In genomic region chr2:41498637-41499036, GRCm38 (mm10) we compare ENCODE assay signal across 19 mouse cellular contexts.
A peak's percentile ranks its signal among the peaks of the same experiment; 100 is the strongest.
DNase-seq lines count a peak whose midpoint lies in the region; ATAC-seq lines count a peak whose summit lies in the region.
"Had no signal": no experiment of that assay in that cellular context is flagged by ENCODE, and none has a peak within 500 bp of the region (broad histone marks: within the 10 kb centered on the region; RNA-seq: fewer than 3 reads in every experiment).

No protein-coding gene starts in this region.

- no peak for DNase-seq in midbrain, embryonic 11.5 days (ENCODE audit: low spot score, missing footprints)
- DNase-seq in midbrain, embryonic 10.5 days (ENCODE audit: low spot score) = no peak
- DNase-seq in forebrain, embryonic 14.5 days (ENCODE audit: low spot score) = peak; percentile 85
- DNase-seq in retina, postnatal 1 day = peak; percentile 53
- no peak for DNase-seq in gastrocnemius, adult 18-20 months (ENCODE audit: low spot score)
- no peak for DNase-seq in limb, embryonic 10.5 days (ENCODE audit: low spot score)
- DNase-seq: adrenal gland, postnatal 25 days; B cell, adult 2 months; cerebellum, adult 9-10 months; gastrocnemius, postnatal 10 days; heart, adult 18-20 months; kidney, adult 18-20 months; kidney, postnatal 10 days; lung, postnatal 14 days had no signal

- ATAC-seq in midbrain, embryonic 11.5 days (ENCODE audit: low FRiP score) = peak; percentile 80; the same call in 1 of the 2 replicates
- peak; percentile 94 for ATAC-seq in forebrain, embryonic 14.5 days
- peak; percentile 81 for ATAC-seq in midbrain, embryonic 12.5 days (ENCODE audit: low FRiP score, low read depth)
- ATAC-seq: activated CD4-positive, CD25-positive, alpha-beta regulatory T cell, adult 4 months; Patski had no signal

- H3K4me2 ChIP-seq in midbrain, embryonic 11.5 days = no peak overlapping the region
- no peak overlapping the region for H3K4me2 ChIP-seq in forebrain, embryonic 14.5 days (ENCODE audit: low read length)
- no peak overlapping the region for H3K4me2 ChIP-seq in midbrain, embryonic 12.5 days (replicated peaks)
- H3K4me2 ChIP-seq: liver, embryonic 15.5 days had no signal

- no peaks in the 10 kb centered on the region for H3K36me3 ChIP-seq in midbrain, embryonic 11.5 days (ENCODE audit: control insufficient read depth, insufficient read depth, low read length)
- H3K36me3 ChIP-seq in midbrain, embryonic 10.5 days = no peaks in the 10 kb centered on the region
- H3K36me3 ChIP-seq in forebrain, embryonic 14.5 days (ENCODE audit: control insufficient read depth, insufficient read depth, low read length) = no peaks in the 10 kb centered on the region
- no peaks in the 10 kb centered on the region for H3K36me3 ChIP-seq in midbrain, embryonic 12.5 days
- H3K36me3 ChIP-seq in limb, embryonic 10.5 days = no peaks in the 10 kb centered on the region
- H3K36me3 ChIP-seq: liver, embryonic 15.5 days had no signal

- H3K4me1 ChIP-seq in midbrain, embryonic 11.5 days (ENCODE audit: control insufficient read depth, insufficient read depth, low read length) = no peaks in the 10 kb centered on the region
- H3K4me1 ChIP-seq in midbrain, embryonic 10.5 days = no peaks in the 10 kb centered on the region; the same call in 1 of the 2 replicates
- peaks cover 3% of the 10 kb centered on the region; the same call in 1 of the 2 replicates for H3K4me1 ChIP-seq in forebrain, embryonic 14.5 days (ENCODE audit: control insufficient read depth, insufficient read depth, low read length)
- no peaks in the 10 kb centered on the region for H3K4me1 ChIP-seq in midbrain, embryonic 12.5 days
- no peaks in the 10 kb centered on the region for H3K4me1 ChIP-seq in limb, embryonic 10.5 days
- H3K4me1 ChIP-seq: liver, embryonic 15.5 days; megakaryocyte, embryonic 14.5 days had no signal

- H3K27ac ChIP-seq in midbrain, embryonic 11.5 days (ENCODE audit: low read depth, low read length) = no peak overlapping the region
- H3K27ac ChIP-seq in midbrain, embryonic 10.5 days (replicated peaks) = no peak overlapping the region
- no peak overlapping the region for H3K27ac ChIP-seq in forebrain, embryonic 14.5 days (ENCODE audit: low read depth, low read length)
- no peak overlapping the region for H3K27ac ChIP-seq in midbrain, embryonic 12.5 days (replicated peaks)
- H3K27ac ChIP-seq in limb, embryonic 10.5 days = no peak overlapping the region
- H3K27ac ChIP-seq: liver, embryonic 15.5 days had no signal

- H3K9me3 ChIP-seq in midbrain, embryonic 11.5 days (ENCODE audit: control insufficient read depth, low read length) = no peaks in the 10 kb centered on the region
- no peaks in the 10 kb centered on the region for H3K9me3 ChIP-seq in midbrain, embryonic 10.5 days (replicated peaks)
- H3K9me3 ChIP-seq in forebrain, embryonic 14.5 days (replicated peaks; ENCODE audit: control insufficient read depth, low read length) = no peaks in the 10 kb centered on the region
- H3K9me3 ChIP-seq in midbrain, embryonic 12.5 days = no peaks in the 10 kb centered on the region
- no peaks in the 10 kb centered on the region for H3K9me3 ChIP-seq in limb, embryonic 10.5 days (replicated peaks)
- H3K9me3 ChIP-seq: liver, embryonic 15.5 days; megakaryocyte, embryonic 14.5 days had no signal

- H3K27me3 ChIP-seq in midbrain, embryonic 11.5 days (ENCODE audit: control insufficient read depth, insufficient read depth, low read length) = no peaks in the 10 kb centered on the region
- H3K27me3 ChIP-seq in midbrain, embryonic 10.5 days (ENCODE audit: low read depth, poor library complexity, severe bottlenecking) = no peaks in the 10 kb centered on the region
- H3K27me3 ChIP-seq in forebrain, embryonic 14.5 days (replicated peaks; ENCODE audit: control insufficient read depth, insufficient read depth, low read length) = no peaks in the 10 kb centered on the region
- H3K27me3 ChIP-seq in midbrain, embryonic 12.5 days = no peaks in the 10 kb centered on the region
- no peaks in the 10 kb centered on the region for H3K27me3 ChIP-seq in limb, embryonic 10.5 days (ENCODE audit: low read depth, poor library complexity, severe bottlenecking)
- H3K27me3 ChIP-seq: liver, embryonic 15.5 days; megakaryocyte, embryonic 14.5 days; Patski had no signal

- no peak overlapping the region for H3K4me3 ChIP-seq in midbrain, embryonic 11.5 days (ENCODE audit: low read depth, low read length)
- no peak overlapping the region for H3K4me3 ChIP-seq in midbrain, embryonic 10.5 days
- no peak overlapping the region for H3K4me3 ChIP-seq in forebrain, embryonic 14.5 days (ENCODE audit: low read depth, low read length)
- no peak overlapping the region for H3K4me3 ChIP-seq in midbrain, embryonic 12.5 days
- no peak overlapping the region for H3K4me3 ChIP-seq in limb, embryonic 10.5 days
- H3K4me3 ChIP-seq: liver, embryonic 15.5 days; megakaryocyte, embryonic 14.5 days had no signal

- no peak overlapping the region for H3K9ac ChIP-seq in midbrain, embryonic 11.5 days (ENCODE audit: low read length)
- H3K9ac ChIP-seq in forebrain, embryonic 14.5 days (ENCODE audit: low read length) = no peak overlapping the region
- H3K9ac ChIP-seq in midbrain, embryonic 12.5 days (replicated peaks) = no peak overlapping the region
- H3K9ac ChIP-seq: liver, embryonic 15.5 days had no signal

- 70% methylated on average over 4 of the region's 4 CpGs for WGBS in midbrain, embryonic 11.5 days
- 75% methylated on average over 4 of the region's 4 CpGs for WGBS in midbrain, embryonic 10.5 days
- WGBS in forebrain, embryonic 14.5 days = 5% methylated on average over 4 of the region's 4 CpGs
- WGBS in midbrain, embryonic 12.5 days = 53% methylated on average over 4 of the region's 4 CpGs
- 87% methylated on average over 4 of the region's 4 CpGs for WGBS in limb, embryonic 10.5 days

Comparison
In these comparisons a context has a peak if more than half of its experiments do, and no peak if none do; other contexts are left out.
1. DNase-seq: peak in forebrain, embryonic 14.5 days (single experiment) and retina, postnatal 1 day (single experiment); none in midbrain, embryonic 11.5 days (single experiment), midbrain, embryonic 10.5 days (single experiment), gastrocnemius, adult 18-20 months (single experiment) and limb, embryonic 10.5 days (single experiment).
2. Peak in every context shown above with its lines, with median percentiles within 50 percentile points of each other: ATAC-seq.